Mouse (Mus musculus): Measurements from ENCODE around the gene Gm8677. TPM values are rescaled to one million over a fixed set of nuclear protein-coding genes. Genes with fewer than 3 reads are reported as not detected.

Gene Gm8677
- not detected for polyA plus RNA-seq (2014; fragmentation: Illumina TruSeq; extraction: RNeasy Lipid Tissue Mini Kit (QIAGEN cat#74804); ENCODE audit: low read depth, low replicate concordance)

DNA sequence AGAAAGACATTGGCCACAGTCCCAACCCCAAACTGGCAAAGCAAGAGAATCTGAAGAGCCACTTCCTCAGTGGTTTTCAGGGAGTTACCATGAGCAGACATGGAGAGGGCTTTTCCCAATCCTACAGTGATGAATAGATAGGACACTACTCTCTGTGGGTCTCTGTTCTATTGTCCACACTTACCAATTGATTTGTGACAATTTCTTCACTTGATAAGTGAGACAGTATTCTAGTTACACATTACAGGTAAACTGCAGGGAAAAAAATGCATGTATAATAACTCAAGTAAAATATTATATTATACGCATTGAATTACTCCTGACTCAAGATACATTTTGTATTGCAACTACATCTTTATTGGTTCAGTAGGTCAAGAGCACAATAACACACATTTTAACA lies at the start of gene Gm8677:
TSS of gene Gm8677 (minus strand) at position 101 of the 400 bp plus-strand sequence.

GRCm38 (mm10) chr7:22565243-22565642 lies 30.6 kb upstream of the Gm8677 start, which contains the start of gene Gm4201:
TSS of gene Gm4201 (minus strand) at chr7:22565343.

GRCm38 (mm10) chr7:22522667-22523066 lies 12.0 kb downstream of the Gm8677 start, which contains the start of gene Vmn1r152:
TSS of gene Vmn1r152 (plus strand) at chr7:22522967.

GRCm38 (mm10) chr7:22499578-22499977 lies 35.1 kb downstream of the Gm8677 start, which contains the start of gene Vmn1r151:
TSS of gene Vmn1r151 (minus strand) at chr7:22499678.

Other genes with a start within 250 kb of the Gm8677 start
- not detected for gene Gm4187, start 205.2 kb downstream of the Gm8677 start, polyA plus RNA-seq (2014; fragmentation: Illumina TruSeq; extraction: RNeasy Lipid Tissue Mini Kit (QIAGEN cat#74804); ENCODE audit: low read depth, low replicate concordance)
- not detected for gene Gm8660, start 163.8 kb downstream of the Gm8677 start, polyA plus RNA-seq (2014; fragmentation: Illumina TruSeq; extraction: RNeasy Lipid Tissue Mini Kit (QIAGEN cat#74804); ENCODE audit: low read depth, low replicate concordance)
- not detected for gene Vmn1r148, start 121.3 kb downstream of the Gm8677 start, polyA plus RNA-seq (2014; fragmentation: Illumina TruSeq; extraction: RNeasy Lipid Tissue Mini Kit (QIAGEN cat#74804); ENCODE audit: low read depth, low replicate concordance)
- not detected for gene Vmn1r149, start 96.7 kb downstream of the Gm8677 start, polyA plus RNA-seq (2014; fragmentation: Illumina TruSeq; extraction: RNeasy Lipid Tissue Mini Kit (QIAGEN cat#74804); ENCODE audit: low read depth, low replicate concordance)
- gene Gm10665, start 70.8 kb downstream of the Gm8677 start, polyA plus RNA-seq (2014; fragmentation: Illumina TruSeq; extraction: RNeasy Lipid Tissue Mini Kit (QIAGEN cat#74804); ENCODE audit: low read depth, low replicate concordance), result not detected
- gene Vmn1r151, start 35.2 kb downstream of the Gm8677 start, polyA plus RNA-seq (2014; fragmentation: Illumina TruSeq; extraction: RNeasy Lipid Tissue Mini Kit (QIAGEN cat#74804); ENCODE audit: low read depth, low replicate concordance), result not detected
- not detected for gene Vmn1r152, start 11.9 kb downstream of the Gm8677 start, polyA plus RNA-seq (2014; fragmentation: Illumina TruSeq; extraction: RNeasy Lipid Tissue Mini Kit (QIAGEN cat#74804); ENCODE audit: low read depth, low replicate concordance)
- not detected for gene Gm4201, start 30.5 kb upstream of the Gm8677 start, polyA plus RNA-seq (2014; fragmentation: Illumina TruSeq; extraction: RNeasy Lipid Tissue Mini Kit (QIAGEN cat#74804); ENCODE audit: low read depth, low replicate concordance)
- gene Gm4565, start 53.2 kb upstream of the Gm8677 start, polyA plus RNA-seq (2014; fragmentation: Illumina TruSeq; extraction: RNeasy Lipid Tissue Mini Kit (QIAGEN cat#74804); ENCODE audit: low read depth, low replicate concordance), result not detected
- gene Vmn1r155, start 123.1 kb upstream of the Gm8677 start, polyA plus RNA-seq (2014; fragmentation: Illumina TruSeq; extraction: RNeasy Lipid Tissue Mini Kit (QIAGEN cat#74804); ENCODE audit: low read depth, low replicate concordance), result not detected
- not detected for gene Gm8693, start 157.4 kb upstream of the Gm8677 start, polyA plus RNA-seq (2014; fragmentation: Illumina TruSeq; extraction: RNeasy Lipid Tissue Mini Kit (QIAGEN cat#74804); ENCODE audit: low read depth, low replicate concordance)
- not detected for gene Gm4567, start 184.8 kb upstream of the Gm8677 start, polyA plus RNA-seq (2014; fragmentation: Illumina TruSeq; extraction: RNeasy Lipid Tissue Mini Kit (QIAGEN cat#74804); ENCODE audit: low read depth, low replicate concordance)
- gene Vmn1r157, start 226.8 kb upstream of the Gm8677 start, polyA plus RNA-seq (2014; fragmentation: Illumina TruSeq; extraction: RNeasy Lipid Tissue Mini Kit (QIAGEN cat#74804); ENCODE audit: low read depth, low replicate concordance), result not detected

Measured in sigmoid colon, adult 10 weeks (tissue).